ENCODE assay signal across 7 mouse cellular contexts in the genomic region with DNA sequence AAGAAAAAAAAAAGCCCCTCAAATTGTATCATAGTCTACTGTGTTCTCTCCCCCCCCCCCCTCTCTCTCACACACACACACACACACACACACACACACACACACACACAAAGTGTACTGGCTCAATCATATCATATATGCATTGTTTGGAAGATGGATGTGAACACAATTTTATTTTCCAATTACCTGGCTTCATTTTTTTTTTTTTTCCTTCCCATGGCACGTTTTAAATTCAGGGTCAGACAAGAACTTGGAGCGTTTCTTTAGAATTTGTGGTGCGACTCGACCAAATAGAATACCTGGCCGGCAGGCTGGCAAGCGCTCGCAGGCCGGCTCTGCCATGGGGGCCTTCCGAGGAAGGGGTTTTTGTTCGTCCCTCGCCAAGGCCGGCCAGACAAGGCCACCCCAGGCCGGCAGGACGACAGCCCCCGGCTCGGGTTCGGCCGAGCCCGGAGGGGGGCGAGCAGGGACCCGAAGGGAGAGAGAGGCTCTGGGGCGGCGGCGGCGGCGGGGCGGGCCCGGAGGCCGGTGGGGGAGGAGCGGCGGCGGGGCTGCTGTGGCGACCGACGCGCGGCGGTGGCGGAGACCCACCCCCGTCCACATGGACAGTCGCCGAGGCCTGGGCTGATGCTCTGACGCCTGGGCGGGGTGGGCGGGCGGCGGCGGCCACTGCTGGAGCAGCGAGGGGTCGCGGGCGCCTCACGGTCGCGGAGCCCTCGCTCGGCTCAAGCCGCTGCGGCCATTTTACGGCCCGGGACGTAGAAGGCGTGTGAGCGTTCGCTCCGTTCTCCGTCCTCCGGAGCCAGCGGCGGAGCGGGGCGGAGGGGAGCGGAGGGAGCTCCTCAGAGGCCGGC. TPM values are rescaled to one million over a fixed set of nuclear protein-coding genes. Genes with fewer than 3 reads are reported as not detected.
A peak's percentile ranks its signal among the peaks of the same experiment; 100 is the strongest.
DNase-seq lines count a peak whose midpoint lies in the region; ATAC-seq lines count a peak whose summit lies in the region.

A gene (plus strand): TSS at position 537 of the 854 bp plus-strand sequence.

- WGBS in midbrain, embryonic 10.5 days, result under 1% methylated on average over 57 of the region's 74 CpGs

- peak within 1 kb of the TSS; percentile 100 for H3K27ac ChIP-seq in midbrain, embryonic 10.5 days (replicated peaks)

- ATAC-seq in inflammation-experienced regulatory T-cells, adult 6 months, result peak; percentile 30

- DNase-seq in adrenal gland, adult 2 months, result peak; percentile 89
- peak; percentile 84 for DNase-seq in embryo, embryonic 10.5 days (ENCODE audit: low spot score)
- DNase-seq in gastrocnemius, postnatal 25 days, result peak; percentile 81
- peak; percentile 85 for DNase-seq in left cerebral cortex, postnatal 4 days
- peak; percentile 88 for DNase-seq in midbrain, embryonic 10.5 days (ENCODE audit: low spot score)
- peak; percentile 53 for DNase-seq in spleen, adult 12 weeks (ENCODE audit: low spot score)

- H3K9me3 ChIP-seq in midbrain, embryonic 10.5 days (replicated peaks), result peaks cover 11% of the 10 kb centered on the region

- peaks cover 19% of the 10 kb centered on the region for H3K4me1 ChIP-seq in midbrain, embryonic 10.5 days

- peak within 1 kb of the TSS; percentile 98 for H3K4me3 ChIP-seq in midbrain, embryonic 10.5 days

- intact Hi-C loops in left cerebral cortex, postnatal 4 days (cut with DNase I), result no loop called here

- peaks cover 3% of the 10 kb centered on the region; the same call in 1 of the 2 replicates for H3K36me3 ChIP-seq in midbrain, embryonic 10.5 days

- H3K27me3 ChIP-seq in midbrain, embryonic 10.5 days (ENCODE audit: low read depth, poor library complexity, severe bottlenecking), result no peaks in the 10 kb centered on the region

RNA-seq across cellular contexts. Expression of the gene that starts here (rescaled TPM):
- 100 to 1,000 TPM in 1 of 2 experiments, 10 to 100 TPM in 1; 98.5 to 114 TPM for total RNA-seq in adrenal gland, adult 2 months (2021)
- 29.7 and 30.0 TPM in 2 replicates for polyA plus RNA-seq in adrenal gland, adult 2 months (2012; rRNA removed)
- total RNA-seq in gastrocnemius, postnatal 25 days (2021), result 10 to 100 TPM; 42.3 to 46.7 TPM
- 10 to 100 TPM; 48.4 to 77.8 (median 69.1) TPM for polyA plus RNA-seq in inflammation-experienced regulatory T-cells, adult 6 months (2017; shearing (Covaris generic))
- 100 to 1,000 TPM; 119 to 131 TPM for total RNA-seq in left cerebral cortex, postnatal 4 days (2021)
- polyA plus RNA-seq in midbrain, embryonic 10.5 days (2016; fragmentation: Nextera tagmentation; extraction: Ambion mirVana), result 43.1 and 47.9 TPM in 2 replicates

Comparison
In these comparisons a context has a peak if more than half of its experiments do, and no peak if none do; other contexts are left out.
1. Peak in every context shown above with its lines: DNase-seq, ATAC-seq, H3K4me3 ChIP-seq and H3K27ac ChIP-seq.